ENCODE assay signal across 9 mouse cellular contexts in the genomic region with DNA sequence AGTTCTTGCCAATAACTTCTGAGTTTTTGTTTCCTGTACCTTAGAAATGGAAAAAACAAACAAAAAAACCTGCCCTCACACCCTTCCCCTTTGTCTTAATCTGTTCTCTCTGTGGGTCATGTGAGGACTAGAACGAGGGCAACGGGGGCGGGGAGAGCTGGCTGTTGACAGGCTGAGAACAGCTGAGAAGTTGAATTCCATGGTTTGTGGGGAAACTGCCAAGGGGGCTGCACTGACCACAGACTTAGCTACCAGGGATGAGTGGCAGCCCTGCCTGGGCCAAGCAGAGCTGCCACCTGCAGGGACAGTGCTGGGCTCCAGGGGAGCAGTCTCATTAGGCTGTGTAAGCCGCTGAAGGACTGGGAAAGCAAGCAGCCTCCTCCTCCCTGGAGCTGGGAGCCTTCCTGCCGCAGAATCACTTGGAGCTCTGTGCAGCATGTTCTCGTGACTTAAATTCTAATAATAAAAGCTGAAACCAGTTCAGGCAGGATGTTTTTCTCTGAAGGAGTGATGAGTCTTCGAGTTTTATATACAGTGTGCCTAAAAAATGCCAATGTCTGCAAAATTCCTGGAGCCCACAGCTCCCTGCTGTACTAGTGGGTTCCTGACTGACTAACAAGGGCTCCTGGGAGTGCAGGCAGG.
DNase-seq lines count a peak whose midpoint lies in the region; ATAC-seq and TF ChIP-seq lines count a peak whose summit lies in the region.
"Had no signal": no experiment of that assay in that cellular context is flagged by ENCODE, and none has a peak within 500 bp of the region (broad histone marks: within the 10 kb centered on the region; RNA-seq: fewer than 3 reads in every experiment).

No protein-coding gene starts in this region.

- H3K9ac ChIP-seq in forebrain, embryonic 13.5 days: no peak overlapping the region; the same call in 1 of the 2 replicates
- peak overlapping the region; percentile 18; the same call in 1 of the 2 replicates for H3K9ac ChIP-seq in heart, embryonic 16.5 days (ENCODE audit: low read length)
- H3K9ac ChIP-seq in liver, adult 2 months (ENCODE audit: low read depth, low read length): peak overlapping the region; percentile 74

- H3K27ac ChIP-seq in forebrain, embryonic 13.5 days: peak overlapping the region; percentile 59
- peak overlapping the region; percentile 72 for H3K27ac ChIP-seq in heart, embryonic 16.5 days (ENCODE audit: low read length)
- peak overlapping the region; percentile 96 for H3K27ac ChIP-seq in liver, adult 2 months (replicated peaks; ENCODE audit: insufficient read depth, low read depth, low read length)
- H3K27ac ChIP-seq in thymus, adult 2 months (ENCODE audit: control insufficient read depth, insufficient read depth, low read length): peak overlapping the region; percentile 8; the same call in 1 of the 2 replicates

- H3K4me3 ChIP-seq in forebrain, embryonic 13.5 days: no peak overlapping the region
- no peak overlapping the region for H3K4me3 ChIP-seq in heart, embryonic 16.5 days (ENCODE audit: low read length)
- no peak overlapping the region for H3K4me3 ChIP-seq in liver, adult 2 months (ENCODE audit: insufficient read depth, low read depth, low read length)
- H3K4me3 ChIP-seq in myocyte: no peak overlapping the region
- H3K4me3 ChIP-seq in thymus, adult 2 months (ENCODE audit: control insufficient read depth, insufficient read depth, low read length): no peak overlapping the region

- 24% methylated on average over 7 of the region's 7 CpGs for WGBS in forebrain, embryonic 13.5 days
- WGBS in heart, embryonic 16.5 days: 15% methylated on average over 7 of the region's 7 CpGs
- 18% methylated on average over 7 of the region's 7 CpGs for WGBS in liver, adult 2 months
- 12% methylated on average over 7 of the region's 7 CpGs for WGBS in thymus, adult 2 months

- H3K79me2 ChIP-seq in liver, adult 2 months (ENCODE audit: control insufficient read depth, insufficient read depth, low read length): no peaks in the 10 kb centered on the region
- no peaks in the 10 kb centered on the region for H3K79me2 ChIP-seq in myocyte (ENCODE audit: control insufficient read depth, insufficient read depth)

- peak; percentile 88 for ATAC-seq in forebrain, embryonic 13.5 days
- ATAC-seq in heart, embryonic 16.5 days (replicated peaks; ENCODE audit: extremely low read depth, insufficient read depth, low FRiP score): peak; percentile 87

- no peaks in the 10 kb centered on the region for H3K9me3 ChIP-seq in forebrain, embryonic 13.5 days (replicated peaks)
- no peaks in the 10 kb centered on the region for H3K9me3 ChIP-seq in heart, embryonic 16.5 days (replicated peaks; ENCODE audit: control insufficient read depth, low read length)

- peaks cover 10% of the 10 kb centered on the region for H3K4me1 ChIP-seq in forebrain, embryonic 13.5 days
- peaks cover 17% of the 10 kb centered on the region for H3K4me1 ChIP-seq in heart, embryonic 16.5 days (ENCODE audit: control insufficient read depth, insufficient read depth, low read length)
- peaks cover 27% of the 10 kb centered on the region for H3K4me1 ChIP-seq in liver, adult 2 months (ENCODE audit: control insufficient read depth, insufficient read depth, low read length)
- H3K4me1 ChIP-seq in thymus, adult 2 months (replicated peaks; ENCODE audit: control insufficient read depth, insufficient read depth, low read length): peaks cover 16% of the 10 kb centered on the region

- peak; percentile 53 for TF ChIP-seq CTCF in liver, adult 2 months (IDR thresholded peaks at IDR 0.05; ENCODE audit: low read depth, low read length)
- TF ChIP-seq CTCF in thymus, adult 2 months (IDR thresholded peaks at IDR 0.05; ENCODE audit: borderline replicate concordance, control insufficient read depth, extremely low read depth, insufficient read depth, low read length, poor library complexity): no peak

- no peak overlapping the region for H3ac ChIP-seq in myocyte (ENCODE audit: control insufficient read depth, insufficient read length)

- peak; percentile 50 for DNase-seq in embryo, embryonic 10.5 days (ENCODE audit: low spot score)
- DNase-seq in embryo, embryonic 10 days (ENCODE audit: low spot score): no peak
- DNase-seq in kidney, postnatal 14 days: peak; percentile 89
- DNase-seq in liver, adult 2 months (ENCODE audit: extremely low read depth, low read depth, low spot score): peak; percentile 59
- DNase-seq in thymus, adult 2 months: no peak

- no peaks in the 10 kb centered on the region for H3K27me3 ChIP-seq in forebrain, embryonic 13.5 days
- H3K27me3 ChIP-seq in heart, embryonic 16.5 days (ENCODE audit: control insufficient read depth, insufficient read depth, low read length): no peaks in the 10 kb centered on the region
- H3K27me3 ChIP-seq in liver, adult 2 months (ENCODE audit: control insufficient read depth, insufficient read depth, low read length): no peaks in the 10 kb centered on the region
- H3K27me3 ChIP-seq in myocyte (ENCODE audit: control insufficient read depth, insufficient read depth, insufficient read length): no peaks in the 10 kb centered on the region
- no peaks in the 10 kb centered on the region for H3K27me3 ChIP-seq in thymus, adult 2 months (ENCODE audit: control insufficient read depth, insufficient read depth, low read length)
- H3K27me3 ChIP-seq: CH12.LX had no signal

- peaks cover 30% of the 10 kb centered on the region for H3K36me3 ChIP-seq in forebrain, embryonic 13.5 days (ENCODE audit: poor library complexity, severe bottlenecking)
- peaks cover 21% of the 10 kb centered on the region for H3K36me3 ChIP-seq in heart, embryonic 16.5 days (ENCODE audit: control insufficient read depth, insufficient read depth)
- no peaks in the 10 kb centered on the region for H3K36me3 ChIP-seq in liver, adult 2 months (ENCODE audit: control insufficient read depth, insufficient read depth, low read length)
- H3K36me3 ChIP-seq in myocyte (ENCODE audit: control insufficient read depth, insufficient read depth): peaks cover 1% of the 10 kb centered on the region
- H3K36me3 ChIP-seq in thymus, adult 2 months (ENCODE audit: control insufficient read depth, insufficient read depth, low read length): peaks cover 14% of the 10 kb centered on the region

- TF ChIP-seq POLR2A in liver, adult 2 months (IDR thresholded peaks at IDR 0.05; ENCODE audit: extremely low read depth, insufficient read depth, low read length): no peak
- no peak for TF ChIP-seq POLR2A in myocyte (IDR thresholded peaks at IDR 0.05; ENCODE audit: insufficient read length, low read depth)
- no peak for TF ChIP-seq POLR2A in thymus, adult 2 months (IDR thresholded peaks at IDR 0.05; ENCODE audit: control insufficient read depth, extremely low read depth, insufficient read depth, low read length, poor library complexity)

- H3K4me2 ChIP-seq in forebrain, embryonic 13.5 days: no peak overlapping the region
- no peak overlapping the region for H3K4me2 ChIP-seq in heart, embryonic 16.5 days (ENCODE audit: low read depth, low read length)
- peak overlapping the region; percentile 24 for H3K4me2 ChIP-seq in myocyte (ENCODE audit: low read depth)

TF ChIP-seq in myocyte, 11 proteins besides CTCF, POLR2A, EP300 and RAD21:
- TF ChIP-seq MYOG (IDR thresholded peaks at IDR 0.05; ENCODE audit: control insufficient read depth in 1 of 3, insufficient read depth in 1 of 3, insufficient read length in 2 of 3, low read depth in 2 of 3) (peak; percentile 77 to 94 (median 85)), POLR2AphosphoS2 (IDR thresholded peaks at IDR 0.05; ENCODE audit: insufficient read length, low read depth) (peak; percentile 25), USF1 (IDR thresholded peaks at IDR 0.05; ENCODE audit: low read depth) (peak; percentile 80), REST (IDR thresholded peaks at IDR 0.05; ENCODE audit: insufficient read depth, insufficient read length) (no peak), CEBPB (IDR thresholded peaks at IDR 0.05; ENCODE audit: insufficient read depth, poor library complexity, severe bottlenecking) (no peak), MYOD1 (IDR thresholded peaks at IDR 0.05; ENCODE audit: control insufficient read depth in 1 of 3, insufficient read length in 2 of 3, low read depth in 2 of 3) (peak; percentile 95 to 98 (median 96)), E2F4 (IDR thresholded peaks at IDR 0.05; ENCODE audit: insufficient read depth) (no peak), TCF3 (IDR thresholded peaks at IDR 0.05; ENCODE audit: insufficient read length, low read depth) (peak; percentile 74), TCF12 (IDR thresholded peaks at IDR 0.05; ENCODE audit: insufficient read depth, poor library complexity, severe bottlenecking) (peak; percentile 93), SRF (IDR thresholded peaks at IDR 0.05; ENCODE audit: control insufficient read depth, insufficient read length, low read depth) (no peak)

Comparison
In these comparisons a context has a peak if more than half of its experiments do, and no peak if none do; other contexts are left out.
1. DNase-seq: peak in embryo, embryonic 10.5 days (single experiment), kidney, postnatal 14 days (single experiment) and liver, adult 2 months (single experiment); none in embryo, embryonic 10 days (single experiment) and thymus, adult 2 months (single experiment).
2. H3K27ac ChIP-seq: peak in every context shown above with its lines; median percentile 96 in liver, adult 2 months; 72 in heart, embryonic 16.5 days; 59 in forebrain, embryonic 13.5 days; 8 in thymus, adult 2 months.